Mouse (Mus musculus): ENCODE data around the gene Polr2f. TPM values are rescaled to one million over a fixed set of nuclear protein-coding genes. Genes with fewer than 3 reads are reported as not detected.

Polr2f gene
- polyA plus RNA-seq, 1 experiment from 2014 or later, result 463 TPM

- WGBS, result 78% methylated on average over 9 of the region's 9 CpGs
- Histone ChIP-seq H3K4me1 (replicated peaks; ENCODE audit: control insufficient read depth, insufficient read depth, low read length) (no peaks in the 10 kb centered on the region), H3K36me3 (ENCODE audit: control insufficient read depth, insufficient read depth, low read length) (peaks cover 6% of the 10 kb centered on the region; the same call in 1 of the 2 replicates), H3K9me3 (ENCODE audit: control insufficient read depth, low read length) (no peaks in the 10 kb centered on the region), H3K4me3 (ENCODE audit: low read depth, low read length) (no peak overlapping the region), H3K27me3 (replicated peaks; ENCODE audit: control insufficient read depth, insufficient read depth, low read length) (no peaks in the 10 kb centered on the region), H3K9ac (ENCODE audit: low read depth, low read length) (no peak overlapping the region), H3K27ac (ENCODE audit: low read depth, low read length) (no peak overlapping the region), H3K4me2 (no peak overlapping the region)
- ATAC-seq (replicated peaks; ENCODE audit: low FRiP score) (no peak), DNase-seq (ENCODE audit: low spot score) (no peak)
Measured at GRCm38 (mm10) chr15:79134496-79135270, 6.1 kb upstream of the Polr2f start.

- no peaks in the 10 kb centered on the region for H3K9me3 ChIP-seq (ENCODE audit: control insufficient read depth, low read length)
- no peak for DNase-seq (ENCODE audit: low spot score)
- H3K27ac ChIP-seq (ENCODE audit: low read depth, low read length), result no peak overlapping the region
- H3K36me3 ChIP-seq (ENCODE audit: control insufficient read depth, insufficient read depth, low read length), result peaks cover 6% of the 10 kb centered on the region; the same call in 1 of the 2 replicates
- H3K4me1 ChIP-seq (replicated peaks; ENCODE audit: control insufficient read depth, insufficient read depth, low read length), result peaks cover 1% of the 10 kb centered on the region
- no peaks in the 10 kb centered on the region for H3K27me3 ChIP-seq (replicated peaks; ENCODE audit: control insufficient read depth, insufficient read depth, low read length)
- ATAC-seq (replicated peaks; ENCODE audit: low FRiP score), result no peak
- no peak overlapping the region for H3K4me2 ChIP-seq
- no peak overlapping the region for H3K4me3 ChIP-seq (ENCODE audit: low read depth, low read length)
- H3K9ac ChIP-seq (ENCODE audit: low read depth, low read length), result no peak overlapping the region
- 80% methylated on average over 9 of the region's 9 CpGs for WGBS
Measured at GRCm38 (mm10) chr15:79135332-79135731, 5.5 kb upstream of the Polr2f start.

DNA sequence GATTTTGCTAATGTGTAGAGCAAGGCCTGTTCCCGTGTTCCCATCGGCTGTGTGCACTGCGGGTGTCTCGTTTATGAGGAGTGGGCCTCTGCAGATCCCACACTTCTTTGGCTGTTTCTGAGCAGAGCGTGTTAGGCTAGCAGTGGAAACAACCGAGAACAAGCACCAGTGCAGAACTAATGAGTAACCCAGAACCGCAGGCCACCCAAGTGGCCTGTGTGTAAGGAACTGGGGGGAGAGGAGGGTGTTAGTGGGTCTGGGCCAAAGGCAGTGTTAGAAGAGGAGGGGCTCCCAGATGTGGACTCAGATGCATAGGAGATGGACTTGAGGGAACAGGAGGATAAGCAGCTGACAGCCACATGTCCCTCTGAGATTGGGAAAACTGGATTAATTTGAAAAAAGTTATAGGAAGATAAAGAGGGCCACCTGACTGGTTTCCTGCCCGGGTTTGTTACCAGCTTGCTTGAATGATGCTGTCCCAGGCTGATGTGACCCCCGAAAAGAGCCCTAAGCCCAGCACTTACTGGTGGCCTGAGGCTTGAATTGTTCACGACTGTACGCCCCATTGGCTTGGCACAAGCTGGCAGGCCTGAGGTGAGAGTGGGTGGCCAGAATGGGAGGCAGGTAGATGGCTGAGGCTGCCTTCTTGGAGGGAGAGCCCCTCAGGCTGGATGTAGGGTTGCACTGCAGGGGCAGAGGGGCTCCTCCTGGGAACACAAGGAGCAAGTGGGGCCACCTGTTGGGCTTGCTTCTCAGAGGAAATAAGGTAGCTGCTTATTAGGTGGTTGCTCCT lies 4.8 kb upstream of the Polr2f start:
- Histone ChIP-seq H3K36me3 (ENCODE audit: control insufficient read depth, insufficient read depth, low read length) (peaks cover 6% of the 10 kb centered on the region; the same call in 1 of the 2 replicates), H3K27ac (ENCODE audit: low read depth, low read length) (no peak overlapping the region), H3K4me1 (replicated peaks; ENCODE audit: control insufficient read depth, insufficient read depth, low read length) (peaks cover 3% of the 10 kb centered on the region), H3K9ac (ENCODE audit: low read depth, low read length) (no peak overlapping the region), H3K4me3 (ENCODE audit: low read depth, low read length) (no peak overlapping the region), H3K27me3 (replicated peaks; ENCODE audit: control insufficient read depth, insufficient read depth, low read length) (no peaks in the 10 kb centered on the region), H3K9me3 (ENCODE audit: control insufficient read depth, low read length) (no peaks in the 10 kb centered on the region), H3K4me2 (no peak overlapping the region)
- 78% methylated on average over 11 of the region's 11 CpGs for WGBS
- no peak for DNase-seq (ENCODE audit: low spot score)
- ATAC-seq (replicated peaks; ENCODE audit: low FRiP score), result no peak

GRCm38 (mm10) chr15:79139640-79140039 lies 1.2 kb upstream of the Polr2f start:
- H3K4me1 ChIP-seq (replicated peaks; ENCODE audit: control insufficient read depth, insufficient read depth, low read length), result peaks cover 10% of the 10 kb centered on the region
- no peak for ATAC-seq (replicated peaks; ENCODE audit: low FRiP score)
- no peak overlapping the region for H3K4me2 ChIP-seq
- no peak overlapping the region for H3K27ac ChIP-seq (ENCODE audit: low read depth, low read length)
- no peak overlapping the region for H3K9ac ChIP-seq (ENCODE audit: low read depth, low read length)
- peaks cover 1% of the 10 kb centered on the region for H3K36me3 ChIP-seq (ENCODE audit: control insufficient read depth, insufficient read depth, low read length)
- no peak for DNase-seq (ENCODE audit: low spot score)
- WGBS, result 51% methylated on average over 10 of the region's 10 CpGs
- H3K9me3 ChIP-seq (ENCODE audit: control insufficient read depth, low read length), result no peaks in the 10 kb centered on the region
- no peak overlapping the region for H3K4me3 ChIP-seq (ENCODE audit: low read depth, low read length)
- H3K27me3 ChIP-seq (replicated peaks; ENCODE audit: control insufficient read depth, insufficient read depth, low read length), result no peaks in the 10 kb centered on the region

DNA sequence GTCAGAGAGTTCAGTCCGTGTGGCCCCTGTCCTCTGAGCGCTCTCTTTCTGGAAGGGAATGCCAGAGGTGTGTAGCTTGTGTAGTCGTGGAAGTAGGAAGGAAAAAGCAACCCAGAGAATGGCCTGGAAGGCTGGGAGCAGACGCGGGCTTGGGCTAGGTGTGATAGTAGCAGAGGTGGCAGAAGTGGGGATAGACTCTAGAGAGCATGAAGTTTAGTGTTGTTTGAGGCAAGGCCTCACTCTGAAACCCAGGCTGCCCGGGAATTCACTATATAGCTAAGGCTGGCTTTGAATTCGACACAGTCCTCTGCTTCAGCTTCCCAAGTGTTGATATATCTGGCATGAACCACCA lies 733 bp downstream of the Polr2f start:
- DNase-seq (ENCODE audit: low spot score) (no peak), ATAC-seq (replicated peaks; ENCODE audit: low FRiP score) (peak; percentile 37)
- under 1% methylated on average over 7 of the region's 7 CpGs for WGBS
- Histone ChIP-seq H3K4me3 (ENCODE audit: low read depth, low read length) (peak overlapping the region; percentile 95), H3K9ac (ENCODE audit: low read depth, low read length) (peak overlapping the region; percentile 98), H3K27me3 (replicated peaks; ENCODE audit: control insufficient read depth, insufficient read depth, low read length) (no peaks in the 10 kb centered on the region), H3K9me3 (ENCODE audit: control insufficient read depth, low read length) (no peaks in the 10 kb centered on the region), H3K4me1 (replicated peaks; ENCODE audit: control insufficient read depth, insufficient read depth, low read length) (peaks cover 10% of the 10 kb centered on the region), H3K4me2 (peak overlapping the region; percentile 99), H3K27ac (ENCODE audit: low read depth, low read length) (peak overlapping the region; percentile 66), H3K36me3 (ENCODE audit: control insufficient read depth, insufficient read depth, low read length) (peaks cover 12% of the 10 kb centered on the region)

DNA sequence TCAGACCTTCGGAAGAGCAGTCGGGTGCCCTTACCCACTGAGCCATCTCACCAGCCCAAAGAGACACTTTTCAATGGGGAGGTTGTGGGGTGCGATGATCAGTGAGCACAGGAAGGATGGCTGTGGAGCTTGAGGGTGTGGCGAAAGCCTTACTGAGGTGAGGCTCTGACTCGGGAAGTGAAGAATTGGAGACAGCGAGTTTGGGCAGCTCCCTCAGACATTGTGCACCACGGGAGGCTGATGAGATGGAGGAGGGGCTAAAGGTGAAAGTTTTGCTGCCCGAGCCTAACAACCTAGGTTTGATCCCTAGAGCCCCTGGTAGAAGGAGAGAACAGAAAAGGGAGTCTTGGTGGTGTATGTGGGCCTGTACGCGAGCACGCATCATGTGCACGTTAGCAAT lies 2.5 kb downstream of the Polr2f start:
- Histone ChIP-seq H3K36me3 (ENCODE audit: control insufficient read depth, insufficient read depth, low read length) (peaks cover 24% of the 10 kb centered on the region), H3K27me3 (replicated peaks; ENCODE audit: control insufficient read depth, insufficient read depth, low read length) (no peaks in the 10 kb centered on the region)

DNA sequence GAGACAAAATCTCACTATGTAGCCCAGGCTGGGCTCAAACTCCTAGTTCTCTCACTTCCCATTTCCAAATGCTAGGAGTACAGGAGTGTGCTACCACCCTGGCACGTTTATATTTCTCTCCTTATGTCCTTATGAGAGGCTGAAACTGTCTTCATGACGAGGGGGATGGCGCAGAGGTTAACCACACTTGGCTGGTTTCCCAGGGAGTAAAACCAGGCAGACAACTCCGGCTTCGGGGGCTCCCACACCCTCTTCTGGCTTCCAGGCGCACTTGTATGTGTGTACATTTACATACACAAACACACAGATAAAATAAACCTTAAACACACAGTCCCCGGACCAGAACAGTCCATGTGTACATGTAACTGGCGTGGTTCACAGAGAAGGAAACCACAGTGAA lies 3.2 kb downstream of the Polr2f start:
- Histone ChIP-seq H3K36me3 (ENCODE audit: control insufficient read depth, insufficient read depth, low read length) (peaks cover 24% of the 10 kb centered on the region), H3K9me3 (ENCODE audit: control insufficient read depth, low read length) (no peaks in the 10 kb centered on the region), H3K4me2 (no peak overlapping the region), H3K4me1 (replicated peaks; ENCODE audit: control insufficient read depth, insufficient read depth, low read length) (peaks cover 10% of the 10 kb centered on the region), H3K27ac (ENCODE audit: low read depth, low read length) (no peak overlapping the region), H3K9ac (ENCODE audit: low read depth, low read length) (no peak overlapping the region), H3K4me3 (ENCODE audit: low read depth, low read length) (no peak overlapping the region), H3K27me3 (replicated peaks; ENCODE audit: control insufficient read depth, insufficient read depth, low read length) (no peaks in the 10 kb centered on the region)
- 86% methylated on average over 8 of the region's 8 CpGs for WGBS
- ATAC-seq (replicated peaks; ENCODE audit: low FRiP score) (no peak), DNase-seq (ENCODE audit: low spot score) (no peak)

More for the DNA sequence above, 2.5 kb downstream of the Polr2f start:
- WGBS, result 85% methylated on average over 12 of the region's 12 CpGs
- no peak overlapping the region for H3K4me3 ChIP-seq (ENCODE audit: low read depth, low read length)
- peaks cover 10% of the 10 kb centered on the region for H3K4me1 ChIP-seq (replicated peaks; ENCODE audit: control insufficient read depth, insufficient read depth, low read length)
- H3K27ac ChIP-seq (ENCODE audit: low read depth, low read length), result no peak overlapping the region
- no peaks in the 10 kb centered on the region for H3K9me3 ChIP-seq (ENCODE audit: control insufficient read depth, low read length)
- ATAC-seq (replicated peaks; ENCODE audit: low FRiP score), result no peak
- H3K9ac ChIP-seq (ENCODE audit: low read depth, low read length), result no peak overlapping the region
- no peak for DNase-seq (ENCODE audit: low spot score)
- H3K4me2 ChIP-seq, result no peak overlapping the region

DNA sequence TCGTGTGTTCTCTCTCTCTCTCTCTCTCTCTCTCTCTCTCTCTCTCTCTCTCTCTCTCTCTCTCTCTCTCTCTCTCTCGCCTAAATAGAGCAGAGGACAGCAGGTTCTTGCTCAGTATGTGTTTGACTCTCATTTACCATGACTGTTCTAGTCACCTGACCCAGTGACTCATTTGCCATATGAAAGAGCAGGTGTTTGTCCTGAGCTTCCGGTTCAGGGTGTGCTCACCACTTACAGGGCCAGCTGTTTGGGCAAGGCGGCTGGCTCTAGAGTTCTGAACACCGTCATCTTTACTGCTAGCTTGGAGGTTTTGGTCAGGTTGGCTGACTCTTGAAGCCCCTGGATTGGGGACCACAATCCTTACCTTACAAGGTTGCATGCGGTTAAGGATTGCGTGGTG lies 4.7 kb downstream of the Polr2f start:
- DNase-seq (ENCODE audit: low spot score), result no peak
- Histone ChIP-seq H3K4me3 (ENCODE audit: low read depth, low read length) (no peak overlapping the region), H3K36me3 (ENCODE audit: control insufficient read depth, insufficient read depth, low read length) (peaks cover 32% of the 10 kb centered on the region), H3K27me3 (replicated peaks; ENCODE audit: control insufficient read depth, insufficient read depth, low read length) (no peaks in the 10 kb centered on the region), H3K27ac (ENCODE audit: low read depth, low read length) (no peak overlapping the region), H3K9me3 (ENCODE audit: control insufficient read depth, low read length) (no peaks in the 10 kb centered on the region), H3K4me1 (replicated peaks; ENCODE audit: control insufficient read depth, insufficient read depth, low read length) (peaks cover 7% of the 10 kb centered on the region), H3K4me2 (no peak overlapping the region), H3K9ac (ENCODE audit: low read depth, low read length) (no peak overlapping the region)
- 93% methylated on average over 6 of the region's 7 CpGs for WGBS
- no peak for ATAC-seq (replicated peaks; ENCODE audit: low FRiP score)

Data from liver, embryonic 11.5 days (tissue).